Mouse (Mus musculus) liver, postnatal 0 days (tissue): Measurements from ENCODE around the gene Rab11a.
"Not testable (repeated sequence)": the region's sequence is repeated elsewhere in the genome, so short reads cannot be mapped to it uniquely, and the experiment has no call there.

ENCODE experiments used
- CTCF ChIP-seq: sonication (generic); IDR thresholded peaks from 2 replicates; pipeline ENCODE4 v1.5.1; 2016; ENCODE audit warnings: antibody characterized with exemption, low read depth
- EP300 ChIP-seq: IDR thresholded peaks from 2 replicates; pipeline ENCODE4 v1.6.1; 2016; ENCODE audit warnings: antibody characterized with exemption, low read depth, mild to moderate bottlenecking

- not testable (repeated sequence) for TF ChIP-seq CTCF, EP300
Measured at GRCm38 (mm10) chr9:64671341-64672319, 65.9 kb downstream of the Rab11a start.
